ENCODE assay signal across 21 mouse cellular contexts in genomic region chr14:27199119-27199518, GRCm38 (mm10).
DNase-seq lines count a peak whose midpoint lies in the region; ATAC-seq and TF ChIP-seq lines count a peak whose summit lies in the region.
"Had no signal": no experiment of that assay in that cellular context is flagged by ENCODE, and none has a peak within 500 bp of the region (broad histone marks: within the 10 kb centered on the region; RNA-seq: fewer than 3 reads in every experiment).

No protein-coding gene starts in this region.

- no peaks in the 10 kb centered on the region for H3K9me3 ChIP-seq in midbrain, embryonic 15.5 days
- H3K9me3 ChIP-seq: embryonic facial prominence, embryonic 12.5 days; forebrain, embryonic 12.5 days; G1E; hindbrain, embryonic 15.5 days had no signal

- TF ChIP-seq CTCF in embryonic fibroblast, embryonic 13.5 days (IDR thresholded peaks at IDR 0.05; ENCODE audit: borderline replicate concordance, insufficient read depth, low read length): no peak

- H3K27me3 ChIP-seq in midbrain, embryonic 15.5 days (replicated peaks): no peaks in the 10 kb centered on the region
- H3K27me3 ChIP-seq: embryonic facial prominence, embryonic 12.5 days; forebrain, embryonic 12.5 days; hindbrain, embryonic 15.5 days had no signal

- WGBS in midbrain, embryonic 15.5 days: 77% methylated on average over 3 of the region's 3 CpGs

- no peak overlapping the region for H3K4me2 ChIP-seq in midbrain, embryonic 15.5 days
- H3K4me2 ChIP-seq: embryonic facial prominence, embryonic 12.5 days; forebrain, embryonic 12.5 days; heart, embryonic 11.5 days; hindbrain, embryonic 15.5 days had no signal

- H3K9ac ChIP-seq in midbrain, embryonic 15.5 days: no peak overlapping the region
- H3K9ac ChIP-seq: embryonic facial prominence, embryonic 12.5 days; forebrain, embryonic 12.5 days; hindbrain, embryonic 15.5 days had no signal

- H3K27ac ChIP-seq in embryonic fibroblast, embryonic 13.5 days (ENCODE audit: insufficient read depth, low read length): 0 out of 2 replicates have a peak overlapping the region, but pooled peaks have one; percentile 12
- no peak overlapping the region for H3K27ac ChIP-seq in midbrain, embryonic 15.5 days
- H3K27ac ChIP-seq: embryonic facial prominence, embryonic 12.5 days; forebrain, embryonic 12.5 days; heart, adult 2 months; hindbrain, embryonic 15.5 days had no signal

- peaks cover 7% of the 10 kb centered on the region; the same call in 1 of the 2 replicates for H3K4me1 ChIP-seq in embryonic fibroblast, embryonic 13.5 days (ENCODE audit: control insufficient read depth, insufficient read depth, low read length)
- H3K4me1 ChIP-seq in midbrain, embryonic 15.5 days: no peaks in the 10 kb centered on the region
- H3K4me1 ChIP-seq: forebrain, embryonic 12.5 days; hindbrain, embryonic 15.5 days had no signal

- no peaks in the 10 kb centered on the region for H3K36me3 ChIP-seq in midbrain, embryonic 15.5 days (replicated peaks)
- H3K36me3 ChIP-seq: embryonic facial prominence, embryonic 12.5 days; forebrain, embryonic 12.5 days; G1E; hindbrain, embryonic 15.5 days had no signal

- H3K4me3 ChIP-seq in embryonic fibroblast, embryonic 13.5 days (ENCODE audit: insufficient read depth, low read length): no peak overlapping the region
- H3K4me3 ChIP-seq in midbrain, embryonic 15.5 days: no peak overlapping the region
- H3K4me3 ChIP-seq: embryonic facial prominence, embryonic 12.5 days; forebrain, embryonic 12.5 days; heart, adult 2 months; hindbrain, embryonic 15.5 days had no signal

- DNase-seq in layer of hippocampus, adult 11-12 months (ENCODE audit: low spot score): peak; percentile 26
- DNase-seq in layer of hippocampus, postnatal 10 days (ENCODE audit: low spot score in 2 of 2): no peak
- DNase-seq in right cerebral cortex, adult 18-20 months: peak; percentile 48
- DNase-seq in right cerebral cortex, postnatal 14 days: no peak
- DNase-seq in cerebellum, postnatal 25 days: no peak
- DNase-seq: adrenal gland, adult 8-10 months; adrenal gland, postnatal 36 days; cerebellum, adult 11 months; cerebellum, adult 8-10 months; cerebellum, postnatal 14 days; gastrocnemius, postnatal 14 days; heart, adult 2 months; heart, postnatal 36 days had no signal

- no peak for TF ChIP-seq POLR2A in embryonic fibroblast, embryonic 13.5 days (IDR thresholded peaks at IDR 0.05; ENCODE audit: low read depth, low read length)

- no peak for ATAC-seq in midbrain, embryonic 15.5 days (replicated peaks)
- ATAC-seq: forebrain, embryonic 16.5 days had no signal

Comparison
In these comparisons a context has a peak if more than half of its experiments do, and no peak if none do; other contexts are left out.
1. DNase-seq: peak in layer of hippocampus, adult 11-12 months (single experiment) and right cerebral cortex, adult 18-20 months (single experiment); none in layer of hippocampus, postnatal 10 days (0 of 2), right cerebral cortex, postnatal 14 days (single experiment) and cerebellum, postnatal 25 days (0 of 2).